Mouse (Mus musculus) heart, adult 8-10 months (tissue): ENCODE results near the gene Stab1. TPM values are rescaled to one million over a fixed set of nuclear protein-coding genes. Genes with fewer than 3 reads are reported as not detected.

ENCODE experiments used
- DNase-seq: peaks from one replicate; pipeline ENCODE4 v3.0.0; 2022; ENCODE audit warnings: low spot score
- total RNA-seq, 4 experiments: library from RNA; stranded (reverse); gene quantifications; 2 replicates each; pipeline ENCODE4 v1.2.4; 2022

Gene Stab1
- total RNA-seq, 4 experiments from 2014 or later, result 50.1 to 64.3 (median 57.1) TPM

DNA sequence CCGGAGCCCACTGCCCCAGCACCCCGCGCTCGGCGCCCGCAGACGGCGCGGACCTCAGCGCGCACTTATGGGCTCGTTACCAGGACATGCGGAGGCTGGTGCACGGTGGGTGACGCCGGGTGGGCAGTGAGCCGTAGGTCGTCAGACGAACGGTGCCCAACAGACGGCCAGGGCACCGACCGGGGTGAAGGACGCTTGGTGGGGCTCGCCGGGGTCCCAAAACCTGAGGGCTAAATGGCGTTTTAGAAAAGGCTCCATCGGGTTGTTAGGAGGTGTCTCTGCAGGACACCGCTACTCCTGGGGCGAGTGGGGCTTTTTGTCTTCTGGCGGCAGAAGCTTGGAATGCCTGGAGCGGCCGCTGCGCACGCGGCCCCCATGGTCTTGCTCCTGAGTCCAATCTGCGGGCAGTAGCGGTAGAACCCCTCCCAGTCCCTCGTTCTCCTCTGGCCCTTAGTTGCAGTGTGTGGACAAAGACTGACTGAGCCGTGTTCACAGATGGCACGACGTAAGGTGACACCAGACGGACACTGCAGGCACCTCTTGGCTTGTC is 37.1 kb downstream of the Stab1 start:
- DNase-seq, result no peak

DNA sequence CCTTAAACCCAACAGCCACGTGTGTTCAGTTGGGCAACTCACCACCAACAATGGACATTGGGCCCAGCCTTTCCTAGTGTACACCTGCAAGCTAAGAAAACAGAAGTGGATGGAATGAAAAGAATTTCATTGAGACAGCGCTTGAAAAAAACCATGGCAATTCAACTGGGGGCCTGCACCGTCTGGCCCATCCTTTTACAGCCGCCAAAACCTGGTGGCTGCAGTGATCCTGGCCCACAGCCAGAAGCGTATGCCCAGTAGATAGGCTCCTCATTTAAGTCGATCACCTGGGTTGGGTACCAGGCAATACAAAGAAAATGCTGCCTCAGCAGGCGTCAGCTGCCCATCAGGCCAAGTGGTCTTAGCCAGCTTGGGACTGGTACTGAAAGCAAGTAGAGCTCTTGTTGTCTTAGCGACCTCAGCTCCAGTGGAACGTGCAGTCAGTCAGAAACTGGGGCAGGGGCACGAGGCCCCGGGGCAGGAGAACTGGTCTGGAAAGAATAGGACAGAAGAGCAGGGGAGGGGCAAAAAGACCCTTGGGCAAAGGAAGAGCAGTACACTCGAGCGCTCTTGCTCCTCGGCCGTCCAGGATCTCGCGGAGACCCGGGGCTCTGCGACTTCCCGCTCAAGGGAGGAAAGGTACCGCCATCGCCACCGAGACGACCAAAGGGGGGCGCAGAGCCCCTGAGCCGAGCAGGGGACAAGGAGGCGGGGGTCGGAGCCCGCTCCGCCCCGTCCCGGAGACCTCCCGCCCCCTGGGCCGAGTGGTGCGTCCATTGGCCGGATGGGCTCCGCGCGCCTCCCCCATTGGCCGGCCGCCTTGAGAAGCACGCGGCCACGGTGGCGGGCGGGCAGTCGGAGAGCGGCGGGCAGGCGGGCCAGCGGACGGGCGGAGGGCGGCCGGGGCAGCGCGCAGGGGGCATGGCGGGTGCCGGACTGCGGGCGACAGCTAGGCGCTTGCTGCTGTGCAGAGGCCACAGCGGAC is 37.9 kb downstream of the Stab1 start, which contains the start of gene Nt5dc2:
Gene Nt5dc2, plus strand, starts transcription at position 818 of the 985 bp plus-strand sequence.
- peak; percentile 82 for DNase-seq

DNA sequence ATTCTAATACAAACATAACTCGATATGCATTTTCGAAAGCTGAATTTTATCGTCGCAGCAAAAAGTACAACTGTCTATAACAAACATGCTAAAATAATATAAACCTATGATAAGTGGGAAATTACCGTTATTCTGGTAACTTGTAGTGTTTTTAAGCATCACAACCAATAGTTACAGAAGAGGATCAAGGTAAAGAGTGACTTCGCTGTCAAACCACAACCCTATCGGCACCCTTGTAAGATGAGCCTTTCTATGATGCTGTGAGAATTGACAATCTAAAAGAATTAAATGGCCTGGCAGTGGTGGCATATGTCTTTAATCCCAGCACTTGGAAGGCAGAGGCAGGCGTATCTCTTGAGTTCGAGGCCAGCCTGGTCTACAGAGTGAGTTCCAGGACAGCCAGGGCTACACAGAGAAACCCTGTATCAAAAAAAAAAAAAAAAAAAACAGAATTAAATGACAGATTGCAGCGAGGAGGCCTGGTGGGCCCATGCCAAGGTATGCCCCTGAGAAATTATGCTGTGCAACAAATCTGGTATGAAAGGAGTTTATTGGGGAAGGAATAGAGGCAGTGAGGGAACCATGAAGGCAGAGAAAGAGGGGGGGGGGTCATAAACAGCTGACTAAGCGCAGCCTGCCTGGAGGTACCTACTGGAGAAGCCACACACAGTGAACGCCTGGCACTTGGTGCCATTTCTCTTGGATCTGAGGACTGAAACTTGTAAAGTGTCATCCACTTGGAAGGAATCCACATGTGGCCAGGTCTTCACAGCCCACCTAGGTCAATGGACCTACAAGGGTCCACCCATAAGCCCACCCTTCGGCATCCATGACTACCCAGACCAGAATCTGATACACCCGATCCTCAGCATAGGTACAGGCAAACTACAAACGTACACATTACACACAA is 38.9 kb downstream of the Stab1 start:
- no peak for DNase-seq

DNA sequence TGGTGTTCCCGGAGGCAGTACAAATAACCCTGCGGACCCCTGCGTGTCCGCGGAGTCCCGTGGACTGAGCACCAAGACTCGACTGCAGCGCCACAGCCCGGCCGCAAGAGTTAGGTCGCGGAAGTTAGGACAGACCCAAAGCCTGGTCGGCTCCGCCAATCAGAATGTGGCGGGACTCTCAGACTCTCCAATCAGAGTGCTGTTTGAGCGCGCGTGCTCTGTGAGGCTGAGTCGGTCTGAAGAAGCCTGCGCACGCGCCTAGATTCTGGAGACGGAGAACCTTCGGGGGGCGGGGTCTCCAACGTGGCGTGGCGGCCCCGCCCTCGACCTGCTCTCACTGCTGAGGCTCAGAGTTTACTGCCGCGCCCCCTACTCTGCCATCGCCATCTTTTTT is 39.6 kb downstream of the Stab1 start, which contains the start of gene Smim4:
Gene Smim4, minus strand, starts transcription at position 131 of the 394 bp plus-strand sequence.
- peak; percentile 97 for DNase-seq

DNA sequence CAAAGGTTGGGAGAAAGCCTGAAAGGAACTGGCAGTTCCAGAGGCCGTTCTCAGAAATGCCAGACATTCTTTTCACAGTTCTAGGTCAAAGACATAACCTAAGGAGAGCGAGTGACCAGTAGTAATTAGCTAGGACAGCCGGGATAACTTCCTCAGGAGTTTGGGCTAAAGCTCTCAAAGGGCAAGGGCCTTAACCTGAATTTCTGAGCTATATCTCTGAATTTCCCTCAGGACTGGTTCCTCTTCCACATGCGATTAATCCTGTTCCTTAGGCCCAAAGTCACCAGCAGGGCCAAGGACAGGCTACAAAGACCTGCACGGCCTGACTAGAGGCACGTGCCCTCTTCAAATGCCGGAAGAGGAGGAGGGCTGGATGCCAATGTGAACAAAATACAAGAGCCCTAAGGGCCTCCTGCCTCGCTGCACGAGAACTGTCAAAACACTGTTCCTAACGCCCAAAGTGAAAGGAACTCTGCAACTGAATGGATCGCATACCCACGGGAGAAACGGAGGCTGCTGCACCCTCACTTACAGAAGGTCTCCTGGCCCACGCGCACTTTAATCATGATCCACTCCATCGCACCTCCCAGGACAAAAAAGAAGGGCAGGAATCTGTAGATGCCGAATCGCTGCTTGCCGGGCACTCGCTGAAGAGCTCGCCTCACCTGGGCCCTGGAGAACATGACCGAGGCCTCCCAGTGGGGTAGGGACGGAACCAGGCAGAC is 40.2 kb downstream of the Stab1 start:
- peak; percentile 71 for DNase-seq

DNA sequence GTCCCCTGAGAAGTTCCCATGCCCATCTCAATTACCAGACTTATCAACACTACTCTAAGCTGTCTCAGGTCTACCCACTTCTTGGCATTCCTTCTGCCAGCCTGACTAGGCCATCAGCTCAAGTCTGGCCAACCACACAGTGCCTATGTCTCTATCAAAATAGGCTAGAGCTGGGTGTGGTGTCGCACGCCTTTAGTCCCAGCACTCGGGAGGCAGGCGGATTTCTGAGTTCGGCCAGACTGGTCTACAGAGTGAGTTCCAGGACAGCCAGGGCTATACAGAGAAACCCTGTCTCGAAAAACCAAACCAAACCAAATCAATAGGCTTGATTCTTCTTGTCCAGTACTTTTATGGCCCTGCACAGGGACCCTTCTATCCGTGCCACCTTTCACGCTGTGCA is 41.6 kb downstream of the Stab1 start:
- no peak for DNase-seq

DNA sequence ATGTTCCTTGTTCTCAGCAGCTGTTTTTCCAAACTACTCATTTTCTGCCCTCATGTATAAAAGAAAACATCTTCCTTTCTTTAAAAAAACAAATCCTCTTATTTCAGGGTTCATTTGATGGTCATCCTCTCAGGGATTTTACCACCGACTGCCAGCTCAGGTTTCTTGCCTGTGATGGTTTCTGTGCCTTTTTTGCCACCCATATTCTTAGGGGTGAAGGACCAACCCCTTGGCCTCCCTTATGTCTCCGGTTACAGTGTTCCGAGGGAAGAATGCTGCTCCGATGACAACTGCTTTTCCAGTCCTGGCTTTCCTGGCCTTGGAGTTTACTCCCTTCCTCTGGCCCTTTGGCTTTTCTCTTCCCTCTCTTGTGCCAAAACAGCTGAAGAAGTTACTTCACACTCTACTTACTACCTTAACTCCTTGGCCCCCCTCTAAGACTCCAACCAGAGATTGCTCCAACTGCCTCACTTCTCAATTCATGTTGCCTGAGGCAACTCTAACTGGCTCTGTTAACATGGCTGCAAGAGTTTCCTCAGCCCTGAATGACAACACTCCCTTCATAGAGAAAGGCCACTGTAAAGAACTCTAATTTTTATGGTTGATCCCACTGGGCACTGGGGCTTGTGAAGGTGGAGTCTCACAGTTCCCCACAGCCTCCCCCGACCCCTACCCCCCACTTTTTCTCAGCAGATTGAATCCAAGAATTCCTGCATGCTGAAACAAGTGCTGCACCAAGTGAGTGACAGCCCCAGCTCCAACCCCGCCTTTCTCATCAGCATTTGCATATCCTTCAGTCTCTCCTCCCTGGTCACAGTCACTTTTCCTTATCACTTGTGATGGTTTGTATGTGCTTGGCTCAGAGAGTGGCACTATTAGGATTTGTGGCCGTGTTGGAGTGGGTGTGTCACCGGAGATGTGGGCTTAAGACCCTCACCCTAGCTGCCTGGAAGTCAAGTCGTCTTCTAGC is 43.0 kb downstream of the Stab1 start:
- DNase-seq, result no peak

DNA sequence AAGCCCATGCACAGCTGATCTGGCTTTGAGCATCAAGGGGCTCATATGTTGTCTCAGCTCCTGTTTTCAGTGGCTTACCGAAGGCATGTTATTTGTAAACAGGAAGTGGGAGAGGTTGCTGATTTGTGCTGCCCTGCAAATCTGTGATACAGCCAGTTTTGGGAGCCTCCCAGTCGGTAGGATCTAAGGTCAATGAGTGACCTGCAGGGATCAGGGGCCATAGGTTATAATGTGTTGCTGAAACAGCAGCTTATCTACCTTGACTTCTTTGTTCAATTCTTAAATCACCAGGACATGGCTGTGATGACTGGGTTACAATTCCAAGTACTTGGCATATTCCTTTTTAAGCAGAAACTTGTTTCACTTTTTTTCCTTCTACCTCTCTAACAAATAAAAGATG is 52.9 kb downstream of the Stab1 start:
- no peak for DNase-seq

DNA sequence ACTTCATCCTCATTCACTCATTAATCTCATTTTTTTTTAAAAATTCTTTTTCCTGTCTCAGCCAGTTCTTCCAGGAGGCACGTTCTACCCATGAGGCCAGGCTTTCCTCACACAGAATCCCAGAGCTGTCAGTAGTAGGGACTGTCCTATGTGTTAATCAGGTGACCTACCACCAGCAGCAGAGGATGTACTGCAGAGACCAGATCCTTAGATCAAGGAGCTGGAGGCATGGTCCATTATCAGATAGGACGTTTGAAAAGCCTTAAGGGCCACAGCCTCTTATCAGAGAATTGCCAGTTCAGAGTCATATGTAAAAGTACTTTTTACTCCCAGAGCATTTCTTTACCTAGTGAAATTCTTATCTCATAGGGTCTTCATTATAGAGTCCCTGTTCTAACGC is 54.4 kb downstream of the Stab1 start:
- DNase-seq, result no peak

DNA sequence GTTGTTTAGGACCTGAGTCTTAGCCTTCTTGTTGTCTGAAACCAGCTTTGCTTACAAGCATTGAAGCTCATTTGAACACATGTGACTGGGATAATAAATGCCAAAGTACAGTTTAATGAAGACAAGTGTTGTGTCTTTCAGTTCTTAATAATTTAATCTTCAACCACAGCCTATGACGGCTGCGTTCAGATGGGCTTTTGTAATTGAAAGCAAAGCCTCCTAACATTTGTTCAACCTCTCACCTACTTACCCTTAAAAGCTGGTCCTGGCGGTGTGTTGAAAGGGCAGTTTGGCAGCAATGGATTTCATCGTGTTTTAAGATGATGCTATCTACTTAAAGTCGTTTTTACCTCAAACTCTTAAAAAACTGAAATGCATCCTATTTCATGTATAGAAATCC is 56.3 kb downstream of the Stab1 start:
- no peak for DNase-seq

DNA sequence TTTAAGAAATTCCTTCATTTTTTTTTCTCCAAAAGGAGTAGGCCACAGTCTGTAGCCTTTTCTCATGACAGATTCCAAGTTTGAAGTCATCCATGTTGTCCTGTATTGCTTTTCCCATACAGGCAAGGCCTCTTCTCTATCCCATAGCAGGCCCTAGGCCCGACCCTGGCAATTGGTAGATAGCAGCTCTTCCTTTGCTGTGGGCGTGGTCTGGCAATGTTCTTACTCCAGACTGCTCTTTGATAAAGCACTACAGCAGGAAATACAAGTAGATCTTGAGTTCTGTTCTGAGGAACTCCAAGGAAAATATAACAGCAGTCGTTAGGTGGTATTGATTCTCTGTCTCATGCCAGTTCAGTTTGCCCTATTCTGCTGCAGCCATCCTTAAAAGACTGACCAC is 57.8 kb downstream of the Stab1 start:
- no peak for DNase-seq

DNA sequence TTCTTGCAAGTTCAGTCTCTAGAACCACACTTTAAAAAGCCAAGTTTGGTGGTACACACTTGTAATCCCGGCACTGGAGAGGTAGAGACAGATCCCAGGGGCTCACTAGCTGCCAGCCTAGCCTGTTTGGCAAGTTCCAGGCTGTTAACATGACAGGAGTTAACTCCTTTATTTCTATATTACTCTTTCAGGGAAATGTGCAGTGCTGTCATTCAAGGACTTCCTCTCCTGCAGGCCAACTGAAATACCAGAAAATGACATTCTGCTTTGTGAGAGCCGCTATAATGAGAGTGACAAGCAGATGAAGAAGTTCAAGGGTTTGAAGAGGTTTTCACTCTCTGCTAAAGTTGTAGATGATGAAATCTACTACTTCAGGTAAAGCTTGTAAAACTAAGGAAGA is 63.3 kb downstream of the Stab1 start:
- no peak for DNase-seq

DNA sequence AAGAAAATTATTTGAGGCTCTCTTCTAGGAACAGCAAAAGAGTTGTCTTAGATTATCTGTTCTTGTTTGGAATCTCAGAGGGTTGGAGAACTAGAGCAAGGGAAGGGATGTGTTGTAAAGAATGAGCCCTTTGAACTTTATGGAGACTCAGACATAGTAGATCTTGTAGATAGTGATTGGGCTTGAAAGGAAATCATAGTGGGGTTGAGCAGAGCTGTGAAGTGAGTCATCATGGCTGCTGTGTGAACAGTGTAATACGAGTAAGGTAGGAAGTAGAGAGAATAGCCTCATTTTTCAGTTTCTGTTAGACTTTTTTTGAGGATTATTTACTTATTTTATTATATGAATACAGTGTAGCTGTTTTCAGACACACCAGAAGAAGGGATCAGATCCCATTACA is 78.5 kb downstream of the Stab1 start:
- no peak for DNase-seq

Other genes with a start within 250 kb of the Stab1 start
- gene Itih3, start 244.9 kb downstream of the Stab1 start, total RNA-seq, result 1 to 10 TPM in 1 of 4 experiments, under 1 TPM in 3; 0.32 to 1.2 (median 0.73) TPM
- gene Itih1, start 225.4 kb downstream of the Stab1 start, total RNA-seq, result not detected
- 1 to 10 TPM; 4.7 to 6.3 (median 5.3) TPM for gene Nek4, start 217.3 kb downstream of the Stab1 start, total RNA-seq
- gene Glt8d1, start 167.2 kb downstream of the Stab1 start, total RNA-seq, result 10 to 100 TPM; 24.1 to 27.0 (median 25.3) TPM
- gene Spcs1, start 167.0 kb downstream of the Stab1 start, total RNA-seq, result 100 to 1,000 TPM; 124 to 131 (median 126) TPM
- gene Pbrm1, start 149.5 kb downstream of the Stab1 start, total RNA-seq, result 10 to 100 TPM; 45.9 to 52.7 (median 50.3) TPM
- 10 to 100 TPM; 20.6 to 25.6 (median 25.0) TPM for gene Gnl3, start 149.5 kb downstream of the Stab1 start, total RNA-seq
- gene Smim4, start 39.7 kb downstream of the Stab1 start, total RNA-seq, result 10 to 100 TPM; 63.7 to 95.7 (median 81.8) TPM
- 10 to 100 TPM; 20.2 to 21.7 (median 21.0) TPM for gene Nt5dc2, start 37.6 kb downstream of the Stab1 start, total RNA-seq
- 1,000 to 10,000 TPM; 5,856 to 6,611 (median 6,322) TPM for gene Tnnc1, start 39.7 kb upstream of the Stab1 start, total RNA-seq
- gene Nisch, start 48.3 kb upstream of the Stab1 start, total RNA-seq, result 100 to 1,000 TPM; 129 to 142 (median 131) TPM
- gene Sema3g, start 49.2 kb upstream of the Stab1 start, total RNA-seq, result 10 to 100 TPM; 12.3 to 14.2 (median 13.2) TPM
- gene Phf7, start 82.7 kb upstream of the Stab1 start, total RNA-seq, result 1 to 10 TPM; 3.2 to 5.2 (median 4.2) TPM
- 10 to 100 TPM; 42.1 to 46.9 (median 43.1) TPM for gene Bap1, start 82.8 kb upstream of the Stab1 start, total RNA-seq
- under 1 TPM in 2 of 4 experiments, not detected in 2; 0.03 to 0.06 TPM for gene Dnah1, start 155.3 kb upstream of the Stab1 start, total RNA-seq
- gene Capn7, start 168.0 kb upstream of the Stab1 start, total RNA-seq, result 10 to 100 TPM; 31.5 to 35.4 (median 32.6) TPM